Comparison of ENCODE assay signal across 8 mouse cellular contexts in genomic region chrX:159256921-159257421, GRCm38 (mm10). TPM values are rescaled to one million over a fixed set of nuclear protein-coding genes. Genes with fewer than 3 reads are reported as not detected.
DNase-seq lines count a peak whose midpoint lies in the region; ATAC-seq and TF ChIP-seq lines count a peak whose summit lies in the region.

No protein-coding gene starts in this region.

- peak overlapping the region; percentile 76 for H3K27ac ChIP-seq in bone marrow macrophage, adult 2 months (ENCODE audit: insufficient read depth, low read depth, low read length)
- H3K27ac ChIP-seq in forebrain, embryonic 10.5 days, result peak overlapping the region; percentile 91
- peak overlapping the region; percentile 93 for H3K27ac ChIP-seq in heart, embryonic 13.5 days (replicated peaks)
- peak overlapping the region; percentile 90 for H3K27ac ChIP-seq in kidney, embryonic 16.5 days (ENCODE audit: low read length)
- 0 out of 2 replicates have a peak overlapping the region, but pooled peaks have one; percentile 72 for H3K27ac ChIP-seq in liver, embryonic 15.5 days (replicated peaks)
- H3K27ac ChIP-seq in testis, adult 2 months (ENCODE audit: control insufficient read depth, insufficient read depth, low read depth, low read length), result peak overlapping the region; percentile 66

- WGBS in forebrain, embryonic 10.5 days, result 13% methylated on average over 20 of the region's 20 CpGs
- 13% methylated on average over 20 of the region's 20 CpGs for WGBS in heart, embryonic 13.5 days
- 30% methylated on average over 20 of the region's 20 CpGs for WGBS in kidney, embryonic 16.5 days
- 15% methylated on average over 20 of the region's 20 CpGs for whole genome bisulfite sequencing in liver, embryonic 15.5 days (ENCODE audit: insufficient replicate concordance)

- H3K9ac ChIP-seq in heart, embryonic 13.5 days, result peak overlapping the region; percentile 92
- H3K9ac ChIP-seq in kidney, embryonic 16.5 days (replicated peaks; ENCODE audit: low read length), result peak overlapping the region; percentile 79
- peak overlapping the region; percentile 75 for H3K9ac ChIP-seq in liver, embryonic 15.5 days

- no peak for ATAC-seq in heart, embryonic 13.5 days (ENCODE audit: extremely low read depth, insufficient number of reproducible peaks, low FRiP score, low TSS enrichment)
- 0 out of 2 replicates have a peak, but pooled peaks have one; percentile 7 for ATAC-seq in kidney, embryonic 16.5 days (ENCODE audit: low FRiP score, low TSS enrichment)
- ATAC-seq in liver, embryonic 15.5 days (ENCODE audit: insufficient read depth), result no peak

- H3K4me2 ChIP-seq in heart, embryonic 13.5 days, result peak overlapping the region; percentile 71
- peak overlapping the region; percentile 58 for H3K4me2 ChIP-seq in kidney, embryonic 16.5 days (replicated peaks; ENCODE audit: low read depth, low read length)
- peak overlapping the region; percentile 89 for H3K4me2 ChIP-seq in liver, embryonic 15.5 days

- H3K4me3 ChIP-seq in bone marrow macrophage, adult 2 months (ENCODE audit: insufficient read depth, low read length), result peak overlapping the region; percentile 88
- H3K4me3 ChIP-seq in forebrain, embryonic 10.5 days, result peak overlapping the region; percentile 68
- peak overlapping the region; percentile 73 for H3K4me3 ChIP-seq in heart, embryonic 13.5 days
- H3K4me3 ChIP-seq in kidney, embryonic 16.5 days (ENCODE audit: low read length), result peak overlapping the region; percentile 74
- peak overlapping the region; percentile 73 for H3K4me3 ChIP-seq in liver, embryonic 15.5 days (replicated peaks)
- H3K4me3 ChIP-seq in testis, adult 2 months (ENCODE audit: control insufficient read depth, low read depth, low read length), result peak overlapping the region; percentile 89

- H3K9me3 ChIP-seq in forebrain, embryonic 10.5 days, result no peaks in the 10 kb centered on the region
- no peaks in the 10 kb centered on the region for H3K9me3 ChIP-seq in heart, embryonic 13.5 days
- H3K9me3 ChIP-seq in kidney, embryonic 16.5 days (ENCODE audit: low read length), result no peaks in the 10 kb centered on the region
- no peaks in the 10 kb centered on the region for H3K9me3 ChIP-seq in liver, embryonic 15.5 days (replicated peaks)

- no peak for TF ChIP-seq POLR2A in bone marrow macrophage, adult 2 months (IDR thresholded peaks at IDR 0.05; ENCODE audit: borderline replicate concordance, low read depth, low read length)
- no peak for TF ChIP-seq POLR2A in testis, adult 2 months (IDR thresholded peaks at IDR 0.05; ENCODE audit: control insufficient read depth, low read depth, low read length)

- H3K27me3 ChIP-seq in forebrain, embryonic 10.5 days (ENCODE audit: poor library complexity, severe bottlenecking), result peaks cover 51% of the 10 kb centered on the region
- peaks cover 6% of the 10 kb centered on the region; the same call in 1 of the 2 replicates for H3K27me3 ChIP-seq in heart, embryonic 13.5 days (replicated peaks)
- no peaks in the 10 kb centered on the region; the same call in 1 of the 2 replicates for H3K27me3 ChIP-seq in kidney, embryonic 16.5 days (ENCODE audit: insufficient read depth, low read length)
- no peaks in the 10 kb centered on the region for H3K27me3 ChIP-seq in liver, embryonic 15.5 days
- no peaks in the 10 kb centered on the region for H3K27me3 ChIP-seq in testis, adult 2 months (ENCODE audit: control insufficient read depth, insufficient read depth, low read length)

- peak; percentile 70 for DNase-seq in CD4-positive, CD25-positive, alpha-beta regulatory T cell, adult 2 months (ENCODE audit: low read depth, low spot score)
- peak; percentile 26 for DNase-seq in forebrain, embryonic 10.5 days (ENCODE audit: extremely low spot score, low spot score)
- DNase-seq in neural tube, embryonic 10.5 days (ENCODE audit: extremely low spot score, low spot score), result peak; percentile 41

- no peaks in the 10 kb centered on the region for H3K36me3 ChIP-seq in forebrain, embryonic 10.5 days (replicated peaks)
- no peaks in the 10 kb centered on the region for H3K36me3 ChIP-seq in heart, embryonic 13.5 days
- no peaks in the 10 kb centered on the region for H3K36me3 ChIP-seq in kidney, embryonic 16.5 days (ENCODE audit: insufficient read depth, low read length)
- no peaks in the 10 kb centered on the region for H3K36me3 ChIP-seq in liver, embryonic 15.5 days (replicated peaks)
- H3K36me3 ChIP-seq in testis, adult 2 months (ENCODE audit: control insufficient read depth, insufficient read depth, low read length), result no peaks in the 10 kb centered on the region

- H3K4me1 ChIP-seq in bone marrow macrophage, adult 2 months (ENCODE audit: control insufficient read depth, insufficient read depth, low read length), result no peaks in the 10 kb centered on the region
- H3K4me1 ChIP-seq in forebrain, embryonic 10.5 days, result peaks cover 7% of the 10 kb centered on the region
- H3K4me1 ChIP-seq in heart, embryonic 13.5 days, result no peaks in the 10 kb centered on the region
- H3K4me1 ChIP-seq in kidney, embryonic 16.5 days (ENCODE audit: insufficient read depth, low read length), result no peaks in the 10 kb centered on the region
- H3K4me1 ChIP-seq in liver, embryonic 15.5 days (replicated peaks), result peaks cover 12% of the 10 kb centered on the region; the same call in 1 of the 2 replicates
- peaks cover 2% of the 10 kb centered on the region; the same call in 1 of the 2 replicates for H3K4me1 ChIP-seq in testis, adult 2 months (ENCODE audit: control insufficient read depth, insufficient read depth, low read length)

- TF ChIP-seq CTCF in bone marrow macrophage, adult 2 months (IDR thresholded peaks at IDR 0.05; ENCODE audit: low read depth, low read length), result no peak
- TF ChIP-seq CTCF in testis, adult 2 months (IDR thresholded peaks at IDR 0.05; ENCODE audit: control insufficient read depth, insufficient read depth, insufficient replicate concordance, low read depth, low read length), result no peak

RNA-seq across cellular contexts. Expression of gene Rps6ka3, which starts 46.9 kb away (rescaled TPM):
- 49.1 and 79.0 TPM in 2 replicates for polyA plus RNA-seq in bone marrow macrophage, adult 2 months (2012; ENCODE audit: insufficient read depth, insufficient read length, missing spikeins)
- polyA plus RNA-seq in forebrain, embryonic 10.5 days (2016; fragmentation: Nextera tagmentation; extraction: Ambion mirVana), result 4.5 and 5.8 TPM in 2 replicates
- polyA plus RNA-seq in heart, embryonic 13.5 days (2015; fragmentation: Nextera tagmentation; extraction: Ambion mirVana), result 5.9 TPM in 2 replicates
- 6.6 and 8.4 TPM in 2 replicates for polyA plus RNA-seq in kidney, embryonic 16.5 days (2015; fragmentation: Nextera tagmentation; extraction: Ambion mirVana)
- polyA plus RNA-seq in liver, embryonic 15.5 days (2015; fragmentation: Nextera tagmentation; extraction: Ambion mirVana), result 1.3 and 1.4 TPM in 2 replicates
- polyA plus RNA-seq in testis, adult 2 months (2012; rRNA removed), result 4.2 TPM in 2 replicates
